Mouse (Mus musculus): ENCODE results near the gene Fbxo42. TPM values are rescaled to one million over a fixed set of nuclear protein-coding genes. Genes with fewer than 3 reads are reported as not detected.
A peak's percentile ranks its signal among the peaks of the same experiment; 100 is the strongest.
"Not testable (repeated sequence)": the region's sequence is repeated elsewhere in the genome, so short reads cannot be mapped to it uniquely, and the experiment has no call there.

The Fbxo42 gene
- polyA plus RNA-seq, 1 experiment from 2014 or later: 21.6 TPM

DNA sequence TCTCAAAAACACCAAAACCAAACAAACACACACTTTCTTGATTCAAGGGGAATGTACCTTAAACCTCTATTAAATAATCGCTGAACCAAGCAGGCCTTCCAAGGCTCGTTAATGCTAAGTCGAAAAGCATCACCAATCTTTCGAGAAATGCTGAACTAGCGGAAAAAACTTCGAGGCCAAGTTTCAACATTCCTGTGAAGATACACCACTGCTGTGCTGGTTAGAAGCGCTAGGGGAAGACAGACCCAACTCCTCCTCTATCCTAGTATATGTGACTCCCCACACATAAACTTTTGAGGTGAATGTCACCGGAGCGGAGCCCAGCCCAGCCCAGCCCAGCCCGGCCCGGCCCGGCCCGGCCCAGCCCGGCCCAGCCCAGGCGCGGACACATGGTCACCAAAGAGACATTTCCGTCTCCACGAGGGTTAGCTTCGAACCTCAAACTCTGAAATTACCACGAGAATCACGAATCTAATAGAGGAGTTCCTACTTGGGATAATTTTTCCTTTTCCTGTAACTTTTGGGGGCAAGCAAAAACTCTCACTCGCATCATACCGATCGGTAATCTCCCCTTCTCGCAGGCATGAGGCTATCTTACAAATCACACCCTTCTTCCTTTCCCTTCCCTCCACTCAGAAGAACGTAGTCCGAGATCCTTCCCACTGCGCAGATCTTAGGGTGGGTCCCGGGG lies 9.1 kb upstream of the Fbxo42 start:
- H3K27ac ChIP-seq: peak overlapping the region; percentile 87
- peaks cover 51% of the 10 kb centered on the region for H3K4me1 ChIP-seq
- peak overlapping the region; percentile 91 for H3K9ac ChIP-seq
- ATAC-seq: peak; percentile 39
- no peaks in the 10 kb centered on the region for H3K9me3 ChIP-seq (replicated peaks)
- peak overlapping the region; percentile 85 for H3K4me3 ChIP-seq
- 1% methylated on average over 29 of the region's 29 CpGs for WGBS (ENCODE audit: insufficient replicate concordance)
- H3K36me3 ChIP-seq: peaks cover 25% of the 10 kb centered on the region; the same call in 1 of the 2 replicates
- peak overlapping the region; percentile 96 for H3K4me2 ChIP-seq
- no peaks in the 10 kb centered on the region for H3K27me3 ChIP-seq (replicated peaks)

DNA sequence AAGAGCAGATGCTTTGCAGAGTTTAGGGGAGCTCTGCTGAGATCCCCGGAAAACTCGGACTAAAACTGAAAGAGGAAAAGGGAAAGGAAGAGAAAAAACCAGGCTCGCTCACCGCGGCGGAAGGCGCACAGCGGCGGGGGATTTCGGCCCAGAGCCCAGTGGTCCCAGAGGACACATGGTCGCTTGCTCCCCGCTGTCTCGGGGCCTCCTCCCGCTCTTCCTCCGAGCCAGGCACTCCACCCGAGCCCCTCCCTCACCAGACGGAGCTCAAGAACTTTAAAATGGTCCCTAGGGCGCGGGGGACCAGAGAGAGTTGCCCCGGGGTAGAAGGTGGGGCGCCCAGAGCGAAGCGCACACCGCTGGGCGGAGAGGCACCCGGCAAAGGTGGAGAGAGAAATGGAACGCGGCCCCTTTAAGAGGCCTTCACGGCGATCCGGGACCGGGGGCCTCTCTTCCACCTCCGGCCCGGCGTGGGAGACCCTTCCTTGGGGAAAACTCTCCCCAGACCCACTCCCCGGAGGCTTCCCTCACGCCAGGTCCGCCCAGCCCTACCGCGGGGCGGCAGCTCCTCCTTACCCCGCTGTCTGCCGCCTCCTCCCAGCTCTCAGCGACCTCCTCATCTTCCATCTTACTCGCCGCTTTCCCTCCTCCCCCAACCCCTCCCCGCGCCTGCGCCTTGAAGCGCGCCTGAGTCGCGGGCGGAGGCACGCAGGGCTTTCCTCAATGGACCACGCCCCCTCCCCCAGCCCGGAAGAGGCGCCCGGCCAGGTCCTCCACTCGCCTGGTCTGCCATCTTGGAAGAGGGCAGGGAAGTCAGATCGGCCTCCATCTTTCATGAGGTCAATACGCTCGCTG lies 8.4 kb upstream of the Fbxo42 start, which contains the start of gene Szrd1:
Gene Szrd1 (minus strand): TSS at position 660 of the 855 bp plus-strand sequence.
- ATAC-seq: peak; percentile 95

DNA sequence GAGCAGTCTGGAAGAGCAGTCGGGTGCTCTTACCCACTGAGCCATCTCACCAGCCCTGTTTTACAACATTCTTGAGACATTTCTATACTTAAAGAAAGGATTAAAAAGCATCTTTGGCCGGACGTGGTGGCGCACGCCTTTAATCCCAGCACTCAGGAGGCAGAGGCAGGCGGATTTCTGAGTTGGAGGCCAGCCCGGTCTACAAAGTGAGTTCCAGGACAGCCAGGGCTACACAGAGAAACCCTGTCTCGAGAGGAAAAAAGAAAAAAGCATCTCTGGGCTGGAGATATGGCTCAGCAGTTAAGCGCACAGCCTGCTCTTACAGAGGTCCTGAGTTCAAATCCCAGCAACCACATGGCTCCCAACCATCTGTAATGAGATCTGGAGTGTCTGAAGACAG lies 7.4 kb upstream of the Fbxo42 start:
- ATAC-seq; H3K4me3 ChIP-seq; H3K9me3 ChIP-seq (replicated peaks); H3K9ac ChIP-seq; H3K27ac ChIP-seq; H3K27me3 ChIP-seq (replicated peaks): not testable (repeated sequence)
- H3K4me1 ChIP-seq: peaks cover 45% of the 10 kb centered on the region
- H3K4me2 ChIP-seq: peak overlapping the region; percentile 96; the same call in 1 of the 2 replicates
- 82% methylated on average over 9 of the region's 9 CpGs for WGBS (ENCODE audit: insufficient replicate concordance)
- H3K36me3 ChIP-seq: peaks cover 13% of the 10 kb centered on the region; the same call in 1 of the 2 replicates

More for the DNA sequence above, 8.4 kb upstream of the Fbxo42 start, which contains the start of gene Szrd1:
- Histone ChIP-seq H3K4me2 (peak within 1 kb of the TSS; percentile 96), H3K27ac (peak within 1 kb of the TSS; percentile 87), H3K27me3 (replicated peaks) (no peaks in the 10 kb centered on the region), H3K9ac (peak within 1 kb of the TSS; percentile 91), H3K9me3 (replicated peaks) (no peaks in the 10 kb centered on the region), H3K4me1 (peaks cover 48% of the 10 kb centered on the region), H3K36me3 (peaks cover 21% of the 10 kb centered on the region; the same call in 1 of the 2 replicates), H3K4me3 (peak within 1 kb of the TSS; percentile 85)
- under 1% methylated on average over 63 of the region's 63 CpGs for WGBS (ENCODE audit: insufficient replicate concordance)

DNA sequence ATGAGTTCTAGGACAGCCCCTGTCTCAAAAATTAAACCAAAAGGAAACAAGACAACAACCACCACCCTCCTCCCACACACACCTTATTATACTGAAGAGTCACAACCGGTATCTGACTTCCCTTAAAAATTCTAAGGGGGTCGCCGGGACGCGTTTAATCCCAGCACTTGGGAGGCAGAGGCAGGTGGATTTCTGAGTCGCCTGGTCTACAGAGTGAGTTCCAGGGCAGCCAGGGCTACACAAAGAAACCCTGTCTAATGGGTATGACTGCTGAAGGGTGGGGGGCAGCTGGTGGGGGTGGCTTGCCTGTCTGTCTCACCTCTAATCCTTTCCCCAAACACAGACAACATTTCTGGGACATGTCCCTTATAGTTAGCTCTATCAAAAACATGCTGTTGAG lies 6.7 kb upstream of the Fbxo42 start:
- Histone ChIP-seq H3K9ac (no peak overlapping the region), H3K4me3 (no peak overlapping the region), H3K9me3 (replicated peaks) (no peaks in the 10 kb centered on the region), H3K27ac (no peak overlapping the region), H3K27me3 (replicated peaks) (no peaks in the 10 kb centered on the region), H3K36me3 (peaks cover 11% of the 10 kb centered on the region; the same call in 1 of the 2 replicates), H3K4me2 (no peak overlapping the region), H3K4me1 (peaks cover 40% of the 10 kb centered on the region)
- no peak for ATAC-seq
- 79% methylated on average over 6 of the region's 6 CpGs for WGBS (ENCODE audit: insufficient replicate concordance)

DNA sequence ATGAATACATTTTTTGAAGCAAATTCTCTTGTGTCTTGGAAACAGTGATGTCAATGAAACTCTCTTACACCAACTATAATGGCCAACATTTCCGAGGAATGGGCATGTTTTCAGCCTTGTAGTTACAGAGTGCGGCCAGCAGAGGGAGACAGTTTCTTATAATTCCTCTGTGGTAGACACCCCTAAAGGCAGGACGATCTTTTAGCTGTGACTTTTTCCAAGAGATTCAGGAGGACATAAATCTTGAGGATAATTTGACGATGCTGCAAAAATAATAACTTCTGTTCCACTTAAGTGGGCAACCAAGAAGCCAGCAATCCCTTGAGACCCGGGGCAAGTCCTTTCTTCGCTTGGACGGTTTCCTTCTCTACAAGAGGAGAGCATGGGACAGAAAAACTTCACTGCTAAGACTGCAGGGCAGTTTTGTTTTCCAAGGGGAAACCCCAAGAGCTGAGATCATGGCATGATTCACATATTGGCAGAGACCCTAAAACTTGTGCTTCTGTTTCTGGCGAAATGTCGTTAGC lies 5.4 kb upstream of the Fbxo42 start:
- 27% methylated on average over 9 of the region's 9 CpGs for WGBS (ENCODE audit: insufficient replicate concordance)
- Histone ChIP-seq H3K4me1 (peaks cover 37% of the 10 kb centered on the region), H3K27me3 (replicated peaks) (no peaks in the 10 kb centered on the region), H3K9me3 (replicated peaks) (no peaks in the 10 kb centered on the region), H3K36me3 (no peaks in the 10 kb centered on the region), H3K4me2 (no peak overlapping the region), H3K9ac (no peak overlapping the region), H3K4me3 (no peak overlapping the region), H3K27ac (no peak overlapping the region)
- no peak for ATAC-seq

DNA sequence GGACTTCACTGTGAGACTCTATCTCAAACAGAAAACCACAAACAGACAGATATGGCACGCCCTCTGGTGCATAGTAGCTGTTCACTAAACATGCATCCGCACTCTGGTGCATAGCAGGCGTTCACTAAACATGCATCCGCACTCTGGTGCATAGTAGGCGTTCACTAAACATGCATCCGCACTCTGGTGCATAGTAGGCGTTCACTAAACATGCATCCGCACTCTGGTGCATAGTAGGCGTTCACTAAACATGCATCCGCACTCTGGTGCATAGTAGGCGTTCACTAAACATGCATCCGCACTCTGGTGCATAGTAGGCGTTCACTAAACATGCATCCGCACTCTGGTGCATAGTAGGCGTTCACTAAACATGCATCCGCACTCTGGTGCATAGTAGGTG lies 2.6 kb upstream of the Fbxo42 start:
- not testable (repeated sequence) for H3K9me3 ChIP-seq (replicated peaks); H3K4me2 ChIP-seq; H3K27ac ChIP-seq; H3K36me3 ChIP-seq; H3K27me3 ChIP-seq (replicated peaks); H3K9ac ChIP-seq; ATAC-seq; H3K4me3 ChIP-seq
- peaks cover 39% of the 10 kb centered on the region for H3K4me1 ChIP-seq
- WGBS (ENCODE audit: insufficient replicate concordance): 68% methylated on average over 13 of the region's 16 CpGs

DNA sequence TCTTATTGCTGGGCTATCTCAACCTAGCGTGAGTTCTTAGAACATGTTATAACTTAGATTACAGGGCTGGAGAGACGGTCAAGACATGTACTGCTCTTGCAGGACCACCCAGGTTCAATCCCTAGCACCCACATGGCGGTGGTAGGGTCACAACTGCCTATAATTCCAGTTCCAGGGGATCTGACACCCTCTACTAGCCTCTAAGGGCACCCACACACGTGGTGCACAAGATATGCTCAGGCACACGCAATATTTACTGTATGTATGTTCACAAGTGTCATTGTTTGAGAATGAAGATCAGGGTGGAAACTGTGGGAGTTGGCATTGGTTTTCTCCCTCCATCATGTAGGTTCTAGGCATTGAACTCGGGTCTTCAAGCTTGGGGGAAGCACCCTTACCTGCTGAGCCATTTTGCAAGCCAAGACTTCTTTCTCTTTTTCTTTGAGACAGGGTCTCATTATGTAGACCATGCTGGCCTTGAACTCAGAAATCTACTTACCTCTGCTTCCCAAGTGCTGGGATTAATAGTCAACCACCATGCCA lies 1.2 kb upstream of the Fbxo42 start:
- no peak overlapping the region for H3K4me3 ChIP-seq
- H3K9ac ChIP-seq: no peak overlapping the region
- no peaks in the 10 kb centered on the region for H3K27me3 ChIP-seq (replicated peaks)
- peaks cover 4% of the 10 kb centered on the region for H3K36me3 ChIP-seq
- 80% methylated on average over 6 of the region's 6 CpGs for WGBS (ENCODE audit: insufficient replicate concordance)
- H3K9me3 ChIP-seq (replicated peaks): no peaks in the 10 kb centered on the region
- H3K4me1 ChIP-seq: peaks cover 44% of the 10 kb centered on the region
- H3K27ac ChIP-seq: peak overlapping the region; percentile 92; the same call in 1 of the 2 replicates
- ATAC-seq: no peak
- peak overlapping the region; percentile 76 for H3K4me2 ChIP-seq

DNA sequence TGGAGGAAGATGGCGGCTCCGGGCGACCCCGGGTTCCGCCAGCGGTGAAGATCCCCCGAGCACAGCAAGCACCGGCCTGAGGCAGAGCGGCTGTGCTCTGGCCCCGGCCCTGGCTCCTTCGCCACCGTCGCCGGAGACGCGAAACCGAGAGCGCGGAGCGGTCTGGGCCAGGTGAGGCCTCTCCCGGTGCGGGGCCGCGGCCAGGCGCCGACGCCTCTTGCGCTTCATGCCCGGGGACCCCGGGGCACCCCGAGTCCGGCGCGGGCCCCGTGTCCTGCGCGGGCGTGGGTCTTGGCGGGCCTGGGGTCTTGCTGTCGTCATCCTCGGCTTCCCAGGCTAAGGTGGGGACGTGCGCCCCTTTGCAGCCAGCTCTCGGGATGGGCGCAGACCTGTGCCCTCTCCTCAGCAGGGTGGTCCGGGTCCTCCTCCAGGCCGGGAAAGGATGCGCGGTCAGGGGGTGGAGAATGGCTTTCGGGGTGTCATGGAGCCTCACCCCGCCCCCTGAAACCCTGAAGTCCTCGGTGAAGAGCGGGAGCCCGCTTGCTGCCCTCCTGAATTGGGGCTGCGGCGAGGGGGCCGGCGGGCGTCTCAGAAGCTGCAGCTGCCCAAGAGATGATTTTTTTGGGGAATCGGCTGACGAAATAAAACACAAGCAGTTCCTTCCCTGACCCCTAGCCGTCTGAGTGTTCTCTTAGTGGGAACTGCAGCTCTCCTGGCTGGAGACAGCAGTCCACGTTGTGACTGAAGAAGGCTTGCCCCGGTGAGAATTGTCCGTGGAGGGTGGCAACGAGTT lies 492 bp downstream of the Fbxo42 start:
- ATAC-seq: peak; percentile 77
- H3K9me3 ChIP-seq (replicated peaks): no peaks in the 10 kb centered on the region
- H3K4me3 ChIP-seq: peak overlapping the region; percentile 97
- WGBS (ENCODE audit: insufficient replicate concordance): 2% methylated on average over 66 of the region's 66 CpGs
- peak overlapping the region; percentile 92 for H3K27ac ChIP-seq
- H3K9ac ChIP-seq: peak overlapping the region; percentile 99
- peak overlapping the region; percentile 76 for H3K4me2 ChIP-seq
- no peaks in the 10 kb centered on the region for H3K27me3 ChIP-seq (replicated peaks)
- H3K4me1 ChIP-seq: peaks cover 54% of the 10 kb centered on the region
- H3K36me3 ChIP-seq: peaks cover 14% of the 10 kb centered on the region

DNA sequence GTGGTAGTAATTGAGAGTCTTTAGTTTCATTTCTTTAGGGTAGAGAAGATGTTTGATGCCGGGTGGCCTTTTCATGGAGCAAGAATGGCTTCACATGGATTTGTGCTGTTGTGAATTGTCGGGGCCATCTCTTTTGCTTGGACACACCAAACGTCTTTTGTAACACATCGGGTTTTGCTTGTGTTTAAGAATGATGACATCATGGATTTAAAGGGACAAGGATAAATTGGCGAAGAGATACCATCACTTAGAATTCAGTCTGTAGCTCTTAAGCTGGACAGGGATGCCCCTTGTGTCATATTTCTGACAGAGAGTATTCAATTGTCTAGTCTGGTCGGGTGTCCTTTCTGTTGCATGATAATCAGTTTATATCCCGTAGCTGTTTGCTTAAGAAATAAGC lies 1.4 kb downstream of the Fbxo42 start:
- Histone ChIP-seq H3K4me1 (peaks cover 61% of the 10 kb centered on the region), H3K4me3 (peak overlapping the region; percentile 97), H3K27me3 (replicated peaks) (no peaks in the 10 kb centered on the region), H3K36me3 (peaks cover 14% of the 10 kb centered on the region), H3K4me2 (peak overlapping the region; percentile 76), H3K9me3 (replicated peaks) (no peaks in the 10 kb centered on the region), H3K9ac (peak overlapping the region; percentile 99), H3K27ac (0 out of 2 replicates have a peak overlapping the region, but pooled peaks have one; percentile 92)
- no peak for ATAC-seq
- whole genome bisulfite sequencing (ENCODE audit: insufficient replicate concordance): 33% methylated on average over 7 of the region's 7 CpGs

DNA sequence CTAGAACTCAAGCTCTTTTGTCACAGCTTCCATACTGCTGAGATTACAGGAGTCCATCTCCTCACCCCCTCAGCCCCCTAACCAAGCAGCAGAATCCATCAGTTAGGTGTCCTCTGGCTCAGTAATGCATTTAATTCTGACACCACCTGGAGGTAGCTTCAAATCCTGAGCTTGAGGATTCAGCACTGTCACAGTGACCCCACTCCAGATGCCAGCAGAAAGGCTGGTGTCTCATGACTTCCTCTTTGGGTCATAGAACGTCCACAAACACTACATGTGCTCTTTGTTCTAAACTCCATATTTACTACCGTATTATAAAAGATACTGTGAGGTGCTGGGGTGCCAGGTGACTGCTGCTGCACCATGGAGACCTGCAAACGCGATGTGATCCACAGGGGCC lies 9.8 kb downstream of the Fbxo42 start:
- WGBS (ENCODE audit: insufficient replicate concordance): 70% methylated on average over 4 of the region's 4 CpGs
- Histone ChIP-seq H3K9me3 (replicated peaks) (no peaks in the 10 kb centered on the region), H3K4me1 (peaks cover 94% of the 10 kb centered on the region), H3K27ac (peak overlapping the region; percentile 82), H3K4me3 (no peak overlapping the region), H3K27me3 (replicated peaks) (no peaks in the 10 kb centered on the region), H3K36me3 (peaks cover 11% of the 10 kb centered on the region; the same call in 1 of the 2 replicates), H3K9ac (no peak overlapping the region), H3K4me2 (no peak overlapping the region)
- ATAC-seq: no peak

DNA sequence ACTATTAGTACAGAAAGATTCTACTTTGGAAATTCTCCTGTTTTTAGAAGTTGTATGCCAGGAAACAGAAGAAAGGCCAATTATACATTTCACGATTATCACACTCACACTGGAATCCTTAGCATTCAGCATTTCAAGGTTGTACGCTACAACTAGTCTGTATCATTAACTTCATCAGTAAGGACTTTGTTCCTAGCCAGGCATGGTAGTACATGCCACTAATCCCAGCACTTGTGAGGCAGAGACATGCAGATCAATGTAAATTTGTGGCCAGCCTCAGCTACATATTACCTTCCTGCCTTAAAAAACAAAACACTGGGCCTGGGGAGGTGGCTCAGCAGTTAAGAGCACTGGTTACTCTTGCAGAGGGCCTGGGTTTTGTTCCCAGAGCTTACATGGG lies 10.9 kb downstream of the Fbxo42 start:
- Histone ChIP-seq H3K27ac (peak overlapping the region; percentile 82), H3K9ac (peak overlapping the region; percentile 48), H3K9me3 (replicated peaks) (no peaks in the 10 kb centered on the region), H3K4me2 (peak overlapping the region; percentile 46), H3K4me1 (peaks cover 98% of the 10 kb centered on the region), H3K4me3 (no peak overlapping the region), H3K36me3 (peaks cover 7% of the 10 kb centered on the region), H3K27me3 (replicated peaks) (no peaks in the 10 kb centered on the region)
- no peak for ATAC-seq
- WGBS (ENCODE audit: insufficient replicate concordance): 71% methylated on average over 2 of the region's 2 CpGs

Data from liver, embryonic 12.5 days (tissue).